Mouse (Mus musculus) liver, adult 2 months (tissue): ENCODE results near the gene 1700021F07Rik.

Experiments used
- CTCF ChIP-seq: fragments of 200-500 bp; IDR thresholded peaks from 2 replicates; pipeline ENCODE4 v1.5.1; 2011; ENCODE audit warnings: low read depth, low read length, control low read depth
- POLR2A ChIP-seq: fragments of 200-500 bp; IDR thresholded peaks from 2 replicates; pipeline ENCODE4 v1.6.1; 2011; ENCODE audit warnings: low read length, control low read depth; ENCODE audit not compliant: insufficient read depth; ENCODE audit errors: extremely low read depth

DNA sequence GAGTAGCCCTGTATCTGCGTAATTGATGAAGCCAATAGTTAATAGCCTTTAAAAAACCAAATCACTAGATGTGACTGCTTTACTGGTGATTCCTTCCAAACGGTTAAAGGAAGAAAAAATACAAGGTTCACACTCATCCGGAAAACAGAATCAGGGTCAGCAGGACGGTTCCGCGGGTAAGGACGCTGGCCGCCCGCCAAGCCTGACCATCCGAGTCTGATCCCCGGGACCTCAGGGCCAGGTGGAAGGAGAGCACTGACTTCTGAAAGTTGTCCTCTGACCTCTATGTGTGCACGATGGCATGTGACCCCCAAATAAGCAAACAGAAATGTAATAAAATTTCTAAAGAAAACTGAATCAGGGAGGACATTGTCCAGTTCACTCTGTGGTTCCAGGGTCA is 43.3 kb upstream of the 1700021F07Rik start:
- no peak for TF ChIP-seq POLR2A
- TF ChIP-seq CTCF, result no peak
